Mouse (Mus musculus) cerebellum, adult 2 months (tissue): ENCODE measurements around the gene Iqgap2. TPM values are rescaled to one million over a fixed set of nuclear protein-coding genes. Genes with fewer than 3 reads are reported as not detected.

Experiments used
- DNase-seq, 2 experiments: peaks; one replicate each; pipeline ENCODE4 v3.0.0; 2021
- H3K27ac ChIP-seq: fragments of 200-500 bp; 2 replicates; pipeline ENCODE4 v1.5.1; 2012; ENCODE audit warnings: low read length, control low read depth, inconsistent platforms; ENCODE audit not compliant: insufficient read depth
- H3K27me3 ChIP-seq: fragments of 200-500 bp; 2 replicates; pipeline ENCODE4 v1.6.1; 2012; ENCODE audit warnings: inconsistent platforms, mild to moderate bottlenecking, low read length, moderate library complexity; ENCODE audit not compliant: control insufficient read depth, insufficient read depth
- H3K4me1 ChIP-seq: fragments of 200-500 bp; 2 replicates; pipeline ENCODE4 v1.6.1; 2011; ENCODE audit warnings: low read length; ENCODE audit not compliant: control insufficient read depth, insufficient read depth
- H3K4me3 ChIP-seq: fragments of 200-500 bp; replicated peaks from 2 replicates; pipeline ENCODE3; 2011; ENCODE audit warnings: mild to moderate bottlenecking, low read depth, low read length, control low read depth; ENCODE audit not compliant: insufficient read depth
- CTCF ChIP-seq: fragments of 200-500 bp; IDR thresholded peaks from 2 replicates; pipeline ENCODE4 v1.5.1; 2011; ENCODE audit warnings: low read depth, mild to moderate bottlenecking, control low read depth, low read length, moderate library complexity, borderline replicate concordance; ENCODE audit not compliant: insufficient read depth
- POLR2A ChIP-seq: fragments of 200-500 bp; IDR thresholded peaks from 2 replicates; pipeline ENCODE4 v1.6.1; 2011; ENCODE audit warnings: low read length, control low read depth, borderline replicate concordance; ENCODE audit not compliant: insufficient read depth
- WGBS: fragments of 180-500 bp; shearing (Covaris S2); methylation state at CpG from one replicate; pipeline ENCODE4 v1.1.7; 2018; 5-methylcytosine and 5-hydroxymethylcytosine counted together
- polyA plus RNA-seq: library from polyadenylated mRNA; depleted of rRNA; stranded (reverse); fragments of >200 nt; gene quantifications from 2 replicates; pipeline ENCODE4 v1.2.3, GENCODE M21; 2012

The Iqgap2 gene
- polyA plus RNA-seq, 1 experiment: 1.3 TPM

GRCm38 (mm10) chr13:95688576-95688975 lies 203.1 kb downstream of the Iqgap2 start:
- Histone ChIP-seq H3K27me3 (no peaks in the 10 kb centered on the region), H3K27ac (no peak overlapping the region), H3K4me1 (no peaks in the 10 kb centered on the region), H3K4me3 (no peak overlapping the region)
- WGBS: 89% methylated on average over 1 of the region's 1 CpGs
- TF ChIP-seq CTCF: no peak
- TF ChIP-seq POLR2A: no peak
- DNase-seq: no peak

DNA sequence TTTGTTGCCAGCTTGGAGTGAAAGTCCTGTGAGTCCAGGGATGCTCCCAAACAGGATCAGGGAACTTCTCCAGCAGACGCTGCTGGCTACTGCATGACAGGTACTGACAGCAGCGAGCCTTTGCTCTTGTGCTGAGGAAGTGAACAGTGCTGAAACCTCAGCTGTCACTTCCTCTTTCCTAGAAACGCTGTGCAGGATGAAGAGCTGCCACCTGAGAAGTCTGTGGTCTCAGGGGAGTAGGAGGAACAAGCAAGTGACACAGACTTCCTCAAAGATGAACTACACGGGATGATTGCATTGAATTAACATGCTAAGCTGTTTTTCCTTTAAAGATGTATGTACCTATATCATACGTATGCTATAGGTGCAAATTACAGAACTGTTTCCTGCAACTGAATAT lies 206.0 kb downstream of the Iqgap2 start:
- H3K4me1 ChIP-seq: no peaks in the 10 kb centered on the region
- no peak overlapping the region for H3K4me3 ChIP-seq
- H3K27me3 ChIP-seq: no peaks in the 10 kb centered on the region
- WGBS: 88% methylated on average over 5 of the region's 5 CpGs
- H3K27ac ChIP-seq: no peak overlapping the region
- no peak for TF ChIP-seq CTCF
- no peak for TF ChIP-seq POLR2A
- DNase-seq: no peak

- Histone ChIP-seq H3K27me3 (no peaks in the 10 kb centered on the region), H3K27ac (no peak overlapping the region), H3K4me3 (no peak overlapping the region), H3K4me1 (no peaks in the 10 kb centered on the region)
- DNase-seq: no peak
- 96% methylated on average over 9 of the region's 9 CpGs for WGBS
- no peak for TF ChIP-seq POLR2A
- no peak for TF ChIP-seq CTCF
These were observed 207.0 kb downstream of the Iqgap2 start for GRCm38 (mm10) chr13:95684656-95685244.

DNA sequence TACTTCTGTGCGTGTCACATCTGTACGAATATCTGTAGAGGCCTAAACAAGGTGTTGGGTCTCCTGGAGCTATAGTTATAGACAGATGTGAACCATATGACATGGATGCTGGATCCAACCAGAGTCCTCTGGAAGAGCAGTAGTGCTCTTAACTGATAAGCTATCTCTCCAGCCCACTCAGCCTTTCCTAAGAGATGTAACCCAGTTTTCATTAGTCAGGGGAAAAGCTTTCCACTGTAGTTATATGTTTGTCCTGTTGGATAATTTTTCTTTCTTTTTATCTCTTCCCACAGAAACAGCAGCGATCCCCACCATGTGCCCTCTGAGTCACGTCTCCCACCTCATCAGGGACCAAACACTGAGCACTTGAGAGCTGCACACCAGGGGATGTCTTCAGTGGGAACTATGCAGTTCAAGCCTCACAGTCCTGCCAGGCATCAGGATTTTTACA lies 212.2 kb downstream of the Iqgap2 start:
- Histone ChIP-seq H3K4me1 (no peaks in the 10 kb centered on the region), H3K27ac (no peak overlapping the region), H3K4me3 (no peak overlapping the region), H3K27me3 (no peaks in the 10 kb centered on the region)
- WGBS: 89% methylated on average over 4 of the region's 4 CpGs
- no peak for TF ChIP-seq CTCF
- no peak for TF ChIP-seq POLR2A
- DNase-seq: no peak

GRCm38 (mm10) chr13:95679078-95679477 lies 212.6 kb downstream of the Iqgap2 start:
- 87% methylated on average over 5 of the region's 5 CpGs for WGBS
- H3K27ac ChIP-seq: no peak overlapping the region

GRCm38 (mm10) chr13:95672372-95672771 lies 219.3 kb downstream of the Iqgap2 start:
- H3K27me3 ChIP-seq: no peaks in the 10 kb centered on the region
- H3K4me3 ChIP-seq: no peak overlapping the region
- no peak for DNase-seq
- TF ChIP-seq POLR2A (no peak), CTCF (no peak)
- 82% methylated on average over 7 of the region's 7 CpGs for WGBS
- H3K27ac ChIP-seq: no peak overlapping the region
- H3K4me1 ChIP-seq: no peaks in the 10 kb centered on the region

More at GRCm38 (mm10) chr13:95679078-95679477, 212.6 kb downstream of the Iqgap2 start:
- no peak for TF ChIP-seq POLR2A
- no peak for TF ChIP-seq CTCF
- no peaks in the 10 kb centered on the region for H3K4me1 ChIP-seq
- DNase-seq: no peak
- no peaks in the 10 kb centered on the region for H3K27me3 ChIP-seq
- no peak overlapping the region for H3K4me3 ChIP-seq

GRCm38 (mm10) chr13:95671108-95671897 lies 220.4 kb downstream of the Iqgap2 start:
- no peaks in the 10 kb centered on the region for H3K4me1 ChIP-seq
- TF ChIP-seq CTCF (no peak), POLR2A (no peak)
- H3K27ac ChIP-seq: no peak overlapping the region
- no peak overlapping the region for H3K4me3 ChIP-seq
- no peak for DNase-seq
- no peaks in the 10 kb centered on the region for H3K27me3 ChIP-seq
- 82% methylated on average over 9 of the region's 9 CpGs for WGBS

DNA sequence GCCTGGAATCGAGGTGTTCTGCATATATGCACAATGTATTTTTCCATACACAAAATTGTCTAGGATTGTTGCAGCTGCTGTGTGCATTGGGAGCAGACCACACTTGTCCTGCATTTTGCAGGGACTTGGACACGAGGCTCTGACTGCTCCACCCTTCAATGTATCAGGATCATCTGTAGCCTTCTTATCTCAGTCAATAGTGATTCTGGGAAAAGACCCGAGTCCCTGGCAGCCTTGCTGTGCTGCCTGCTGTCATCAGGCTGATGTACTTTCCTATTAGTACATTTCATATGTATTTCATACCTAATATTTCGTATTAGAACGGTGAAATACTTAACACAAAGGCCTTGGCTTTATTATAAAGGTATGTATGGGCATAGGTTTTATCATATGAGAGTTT lies 221.2 kb downstream of the Iqgap2 start:
- no peak for TF ChIP-seq CTCF
- 88% methylated on average over 5 of the region's 5 CpGs for WGBS
- H3K4me1 ChIP-seq: no peaks in the 10 kb centered on the region
- no peak for DNase-seq
- H3K27ac ChIP-seq: no peak overlapping the region
- no peaks in the 10 kb centered on the region for H3K27me3 ChIP-seq
- H3K4me3 ChIP-seq: no peak overlapping the region
